33 mouse cellular contexts compared by ENCODE assay signal in genomic region chr13:62939797-62940196, GRCm38 (mm10). TPM values are rescaled to one million over a fixed set of nuclear protein-coding genes. Genes with fewer than 3 reads are reported as not detected.
DNase-seq lines count a peak whose midpoint lies in the region; ATAC-seq and TF ChIP-seq lines count a peak whose summit lies in the region.
"Had no signal": no experiment of that assay in that cellular context is flagged by ENCODE, and none has a peak within 500 bp of the region (broad histone marks: within the 10 kb centered on the region; RNA-seq: fewer than 3 reads in every experiment).

No protein-coding gene starts in this region.

- no peak for ATAC-seq in erythroblast, adult 5-6 weeks (replicated peaks; ENCODE audit: low FRiP score, poor library complexity, severe bottlenecking)
- ATAC-seq in liver, embryonic 11.5 days (replicated peaks; ENCODE audit: low FRiP score): peak; percentile 89
- peak; percentile 91 for ATAC-seq in liver, embryonic 14.5 days (ENCODE audit: insufficient read depth)
- peak; percentile 62 for ATAC-seq in megakaryocyte-erythroid progenitor cell, adult 5-6 weeks (replicated peaks; ENCODE audit: low FRiP score, low TSS enrichment, poor library complexity, severe bottlenecking)
- ATAC-seq: forebrain, postnatal 0 days; intestine, postnatal 0 days; lung, postnatal 0 days; midbrain, embryonic 16.5 days had no signal

- 0 out of 2 replicates have a peak overlapping the region, but pooled peaks have one; percentile 40 for H3K27ac ChIP-seq in liver, embryonic 11.5 days (ENCODE audit: low read depth, low read length)
- H3K27ac ChIP-seq in liver, embryonic 14.5 days: peak overlapping the region; percentile 44
- no peak overlapping the region for H3K27ac ChIP-seq in left cerebral cortex, adult 2 months
- H3K27ac ChIP-seq: heart, embryonic 15.5 days; hindbrain, embryonic 13.5 days; macrophage; stomach, embryonic 15.5 days had no signal

- WGBS in liver, embryonic 11.5 days: 59% methylated on average over 4 of the region's 4 CpGs
- 29% methylated on average over 4 of the region's 4 CpGs for WGBS in liver, embryonic 14.5 days (ENCODE audit: insufficient replicate concordance)

- no peak for TF ChIP-seq CTCF in liver, embryonic 14.5 days (IDR thresholded peaks at IDR 0.05; ENCODE audit: low read depth)
- no peak for TF ChIP-seq CTCF in left cerebral cortex, adult 2 months (IDR thresholded peaks at IDR 0.05)

- peaks cover 42% of the 10 kb centered on the region for H3K4me1 ChIP-seq in erythroblast, embryonic 14.5 days (ENCODE audit: control insufficient read depth)
- peaks cover 13% of the 10 kb centered on the region for H3K4me1 ChIP-seq in liver, embryonic 11.5 days (replicated peaks; ENCODE audit: control insufficient read depth, insufficient read depth, low read length)
- peaks cover 17 to 28% of the 10 kb centered on the region in 2 experiments for H3K4me1 ChIP-seq in liver, embryonic 14.5 days (replicated peaks; ENCODE audit: control insufficient read depth in 2 of 2, insufficient read depth in 2 of 2, low read length in 1 of 2)
- H3K4me1 ChIP-seq: hindbrain, embryonic 13.5 days; stomach, embryonic 15.5 days had no signal

- H3K36me3 ChIP-seq in erythroblast, embryonic 14.5 days (ENCODE audit: control insufficient read depth): no peaks in the 10 kb centered on the region
- no peaks in the 10 kb centered on the region for H3K36me3 ChIP-seq in liver, embryonic 11.5 days (ENCODE audit: control insufficient read depth, insufficient read depth, low read length)
- no peaks in the 10 kb centered on the region for H3K36me3 ChIP-seq in liver, embryonic 14.5 days (replicated peaks; ENCODE audit: control insufficient read depth, insufficient read depth, low read depth)
- H3K36me3 ChIP-seq: G1E; heart, embryonic 15.5 days; hindbrain, embryonic 13.5 days; stomach, embryonic 15.5 days had no signal

- H3K4me3 ChIP-seq in erythroblast, embryonic 14.5 days (replicated peaks): peak overlapping the region; percentile 38
- no peak overlapping the region for H3K4me3 ChIP-seq in liver, embryonic 11.5 days (ENCODE audit: low read depth, low read length)
- H3K4me3 ChIP-seq in liver, embryonic 14.5 days (ENCODE audit: insufficient read depth in 1 of 2, low read depth in 2 of 2, low read length in 2 of 2): 0 out of 4 replicates have a peak overlapping the region, but pooled peaks of 1 of the 2 experiments have one; percentile 8
- no peak overlapping the region for H3K4me3 ChIP-seq in left cerebral cortex, adult 2 months
- H3K4me3 ChIP-seq: heart, embryonic 15.5 days; hindbrain, embryonic 13.5 days; stomach, embryonic 15.5 days had no signal

- peak; percentile 11; the same call in 1 of the 2 replicates for TF ChIP-seq EP300 in liver, embryonic 14.5 days (IDR thresholded peaks at IDR 0.05; ENCODE audit: low read depth)

- intact Hi-C loops in left cerebral cortex, adult 2 months (cut with DNase I): loop anchor here (2.0 to 10.0 kb wide), 4 partner anchors 29 to 308 kb away; no protein-coding TSS in a partner anchor

- H3K9ac ChIP-seq in liver, embryonic 11.5 days (ENCODE audit: low read depth, low read length): no peak overlapping the region
- peak overlapping the region; percentile 48 for H3K9ac ChIP-seq in liver, embryonic 14.5 days (replicated peaks)
- H3K9ac ChIP-seq: forebrain, postnatal 0 days; heart, embryonic 15.5 days; hindbrain, embryonic 13.5 days; stomach, embryonic 15.5 days had no signal

- peak overlapping the region; percentile 43 for H3K4me2 ChIP-seq in liver, embryonic 11.5 days
- H3K4me2 ChIP-seq in liver, embryonic 14.5 days (ENCODE audit: low read depth): peak overlapping the region; percentile 67
- H3K4me2 ChIP-seq: heart, embryonic 15.5 days; hindbrain, embryonic 13.5 days; midbrain, embryonic 11.5 days; stomach, embryonic 15.5 days had no signal

- peaks cover 12% of the 10 kb centered on the region for H3K27me3 ChIP-seq in erythroblast, embryonic 14.5 days (ENCODE audit: control insufficient read depth)
- no peaks in the 10 kb centered on the region for H3K27me3 ChIP-seq in liver, embryonic 11.5 days (replicated peaks; ENCODE audit: control insufficient read depth, insufficient read depth, low read length)
- H3K27me3 ChIP-seq in liver, embryonic 14.5 days (ENCODE audit: control insufficient read depth, insufficient read depth, low read length): no peaks in the 10 kb centered on the region
- H3K27me3 ChIP-seq: heart, embryonic 15.5 days; stomach, embryonic 15.5 days had no signal

- no peaks in the 10 kb centered on the region for H3K9me3 ChIP-seq in erythroblast, embryonic 14.5 days (ENCODE audit: control insufficient read depth, low read length)
- no peaks in the 10 kb centered on the region for H3K9me3 ChIP-seq in liver, embryonic 11.5 days (ENCODE audit: control insufficient read depth, low read length)
- H3K9me3 ChIP-seq in liver, embryonic 14.5 days (ENCODE audit: control insufficient read depth, low read length): no peaks in the 10 kb centered on the region
- H3K9me3 ChIP-seq: G1E; heart, embryonic 15.5 days; hindbrain, embryonic 13.5 days; stomach, embryonic 15.5 days had no signal

- no peak for DNase-seq in liver, embryonic 11.5 days (ENCODE audit: low spot score)
- DNase-seq in liver: no peak
- peak; percentile 17 to 42 (median 38) for DNase-seq in liver, embryonic 14.5 days (ENCODE audit: low read depth in 3 of 3, low spot score in 3 of 3)
- no peak for DNase-seq in left cerebral cortex, adult 9 months (ENCODE audit: low spot score in 2 of 2)
- DNase-seq in left cerebral cortex, adult 2 months (ENCODE audit: extremely low spot score in 1 of 2, low spot score in 2 of 2): no peak
- DNase-seq: adrenal gland, postnatal 14 days; cerebellum, adult 8-10 months; cerebellum, postnatal 25 days; forebrain, postnatal 0 days; gastrocnemius, postnatal 10 days; heart, postnatal 4 days; kidney, postnatal 14 days; lung, adult 18-20 months; right cerebral cortex, postnatal 25 days; thymus, postnatal 14 days had no signal

RNA-seq across cellular contexts. Expression of gene 2010111I01Rik, which starts 24.9 kb away (rescaled TPM):
- 2.2 and 2.5 TPM in 2 replicates for polyA plus RNA-seq in erythroblast, embryonic 14.5 days (2012)
- total RNA-seq in erythroblast, adult 5-6 weeks (2015; ENCODE audit: low replicate concordance): 3.8 and 10.2 TPM in 2 replicates
- total RNA-seq in erythroblast, adult 5-6 weeks (2017; ENCODE audit: low replicate concordance): 6.4 and 10.6 TPM in 2 replicates
- polyA plus RNA-seq in liver, embryonic 11.5 days (2014; fragmentation: Nextera tagmentation; extraction: Ambion mirVana): 30.6 and 31.8 TPM in 2 replicates
- 7.7 and 10.7 TPM in 2 replicates for polyA plus RNA-seq in liver, embryonic 14.5 days (2012; rRNA removed)
- 13.6 and 15.7 TPM in 2 replicates for polyA plus RNA-seq in liver, embryonic 14.5 days (2014; fragmentation: Nextera tagmentation; extraction: Ambion mirVana)
- total RNA-seq in megakaryocyte-erythroid progenitor cell, adult 5-6 weeks (2014; fragmentation: Nextera tagmentation): 50.7 and 58.4 TPM in 2 replicates
- total RNA-seq in megakaryocyte-erythroid progenitor cell, adult 5-6 weeks (2017): 32.7 and 49.9 TPM in 2 replicates
- total RNA-seq in left cerebral cortex, adult 2 months (2021): 100 to 1,000 TPM; 122 to 140 TPM

RNA-seq across cellular contexts. Expression of gene Fbp1, which starts 51.7 kb away (rescaled TPM):
- polyA plus RNA-seq in erythroblast, embryonic 14.5 days (2012): not detected in 2 replicates
- 7.1 TPM in 1 of 2 replicates, not detected in the other for total RNA-seq in erythroblast, adult 5-6 weeks (2015; ENCODE audit: low replicate concordance)
- total RNA-seq in erythroblast, adult 5-6 weeks (2017; ENCODE audit: low replicate concordance): 0.28 and 4.9 TPM in 2 replicates
- not detected in 2 replicates for polyA plus RNA-seq in liver, embryonic 11.5 days (2014; fragmentation: Nextera tagmentation; extraction: Ambion mirVana)
- polyA plus RNA-seq in liver, embryonic 14.5 days (2012; rRNA removed): 0.68 and 1.2 TPM in 2 replicates
- 2.1 and 4.5 TPM in 2 replicates for polyA plus RNA-seq in liver, embryonic 14.5 days (2014; fragmentation: Nextera tagmentation; extraction: Ambion mirVana)
- total RNA-seq in megakaryocyte-erythroid progenitor cell, adult 5-6 weeks (2014; fragmentation: Nextera tagmentation): not detected in 2 replicates
- total RNA-seq in megakaryocyte-erythroid progenitor cell, adult 5-6 weeks (2017): 0.70 TPM in 1 of 2 replicates, not detected in the other
- total RNA-seq in left cerebral cortex, adult 2 months (2021): under 1 TPM; 0.33 to 0.59 TPM
- total RNA-seq: forebrain, postnatal 0 days; G1E; heart, adult 8-10 months; neutrophil, adult 5-6 weeks had no signal
- polyA plus RNA-seq: C2C12; embryonic facial prominence, embryonic 11.5 days; forebrain, embryonic 11.5 days; G1E; midbrain, embryonic 11.5 days; midbrain, embryonic 16.5 days; neural tube, embryonic 11.5 days had no signal

Comparison
In these comparisons a context has a peak if more than half of its experiments do, and no peak if none do; other contexts are left out.
1. DNase-seq: peak in liver, embryonic 14.5 days (3 of 3); none in liver, embryonic 11.5 days (single experiment), liver (single experiment), left cerebral cortex, adult 9 months (0 of 2) and left cerebral cortex, adult 2 months (0 of 2).